8 mouse cellular contexts compared by ENCODE assay signal in the genomic region with DNA sequence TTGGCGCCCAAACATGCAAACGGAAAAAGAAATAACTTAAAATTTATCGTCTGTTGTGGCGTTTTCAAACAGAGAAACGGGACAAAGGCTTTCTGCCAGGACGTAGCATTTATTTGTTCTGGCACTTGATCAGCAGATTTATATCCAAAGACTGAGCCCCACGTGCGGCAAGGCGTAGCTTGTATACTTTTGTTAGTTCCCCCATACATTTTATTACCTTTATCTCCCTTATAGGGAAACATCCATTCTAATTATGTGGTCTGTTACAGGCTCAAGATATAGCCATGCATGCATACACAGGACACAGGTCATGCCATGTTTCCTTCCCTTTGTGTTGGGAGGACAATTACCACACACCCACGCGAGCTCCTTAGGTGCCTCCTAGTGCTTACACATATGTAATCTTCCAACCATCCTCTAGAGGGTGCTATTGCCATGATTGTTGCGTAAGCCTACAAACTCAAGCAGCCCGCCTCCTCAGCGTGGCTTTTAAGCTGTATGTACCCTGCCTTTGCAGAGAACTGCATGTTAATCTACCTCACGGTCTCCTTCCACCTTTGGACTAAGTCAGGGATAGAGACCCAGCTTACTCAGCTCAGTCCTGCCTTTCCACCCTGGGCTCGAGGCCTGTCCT. TPM values are rescaled to one million over a fixed set of nuclear protein-coding genes. Genes with fewer than 3 reads are reported as not detected.
DNase-seq lines count a peak whose midpoint lies in the region; ATAC-seq and TF ChIP-seq lines count a peak whose summit lies in the region.

No protein-coding gene starts in this region.

- DNase-seq in brain, embryonic 14.5 days (ENCODE audit: low read depth), result peak; percentile 93
- peak; percentile 58 for DNase-seq in fibroblast of lung, adult 2 months (ENCODE audit: low read depth)
- peak; percentile 86 for DNase-seq in heart, postnatal 0 days (ENCODE audit: low spot score)
- DNase-seq in kidney, postnatal 4 days, result peak; percentile 54 to 76
- DNase-seq in liver, embryonic 14.5 days (ENCODE audit: low read depth in 3 of 3, low spot score in 3 of 3), result peak; percentile 70 to 75 (median 72)
- DNase-seq in neural tube, embryonic 10.5 days (ENCODE audit: extremely low spot score, low spot score), result peak; percentile 49

- WGBS in heart, postnatal 0 days, result 23% methylated on average over 16 of the region's 16 CpGs
- WGBS in liver, embryonic 14.5 days (ENCODE audit: insufficient replicate concordance), result 28% methylated on average over 16 of the region's 16 CpGs

- no peak for TF ChIP-seq POLR2A in brain, embryonic 14.5 days (IDR thresholded peaks at IDR 0.05; ENCODE audit: borderline replicate concordance, extremely low read depth, insufficient read depth, insufficient read length, poor library complexity, severe bottlenecking)
- TF ChIP-seq POLR2A in testis, adult 2 months (IDR thresholded peaks at IDR 0.05; ENCODE audit: control insufficient read depth, low read depth, low read length), result no peak

- H3K9ac ChIP-seq in heart, postnatal 0 days (replicated peaks; ENCODE audit: low read depth, low read length), result no peak overlapping the region
- 0 out of 2 replicates have a peak overlapping the region, but pooled peaks have one; percentile 7 for H3K9ac ChIP-seq in liver, embryonic 14.5 days (replicated peaks)

- peak; percentile 54 for TF ChIP-seq CTCF in E14TG2a.4 (conservative IDR thresholded peaks at IDR 0.05; ENCODE audit: low read length)
- TF ChIP-seq CTCF in brain, embryonic 14.5 days (IDR thresholded peaks at IDR 0.05; ENCODE audit: borderline replicate concordance, extremely low read depth, insufficient read depth, insufficient read length), result peak; percentile 76; the same call in 1 of the 2 replicates
- TF ChIP-seq CTCF in heart, postnatal 0 days (IDR thresholded peaks at IDR 0.05; ENCODE audit: low read depth), result peak; percentile 87
- TF ChIP-seq CTCF in liver, embryonic 14.5 days (IDR thresholded peaks at IDR 0.05; ENCODE audit: low read depth), result peak; percentile 95
- TF ChIP-seq CTCF in testis, adult 2 months (IDR thresholded peaks at IDR 0.05; ENCODE audit: control insufficient read depth, insufficient read depth, insufficient replicate concordance, low read depth, low read length), result peak; percentile 54; the same call in 1 of the 2 replicates

- no peak overlapping the region for H3K4me3 ChIP-seq in E14TG2a.4 (replicated peaks; ENCODE audit: low read length)
- H3K4me3 ChIP-seq in heart, postnatal 0 days (ENCODE audit: low read depth, low read length), result no peak overlapping the region
- no peak overlapping the region for H3K4me3 ChIP-seq in liver, embryonic 14.5 days (ENCODE audit: insufficient read depth in 1 of 2, low read depth in 2 of 2, low read length in 2 of 2)
- no peak overlapping the region for H3K4me3 ChIP-seq in testis, adult 2 months (ENCODE audit: control insufficient read depth, low read depth, low read length)

- no peak for TF ChIP-seq EP300 in heart, postnatal 0 days (IDR thresholded peaks at IDR 0.05; ENCODE audit: low read depth)
- no peak for TF ChIP-seq EP300 in liver, embryonic 14.5 days (IDR thresholded peaks at IDR 0.05; ENCODE audit: low read depth)

- H3K4me2 ChIP-seq in heart, postnatal 0 days (ENCODE audit: low read depth, low read length), result peak overlapping the region; percentile 32
- peak overlapping the region; percentile 36 for H3K4me2 ChIP-seq in liver, embryonic 14.5 days (ENCODE audit: low read depth)

- H3K4me1 ChIP-seq in E14TG2a.4 (replicated peaks; ENCODE audit: low read depth, low read length), result peaks cover 10% of the 10 kb centered on the region
- no peaks in the 10 kb centered on the region for H3K4me1 ChIP-seq in heart, postnatal 0 days (ENCODE audit: control insufficient read depth, insufficient read depth)
- peaks cover 21 to 31% of the 10 kb centered on the region in 2 experiments for H3K4me1 ChIP-seq in liver, embryonic 14.5 days (replicated peaks; ENCODE audit: control insufficient read depth in 2 of 2, insufficient read depth in 2 of 2, low read length in 1 of 2)
- H3K4me1 ChIP-seq in testis, adult 2 months (ENCODE audit: control insufficient read depth, insufficient read depth, low read length), result no peaks in the 10 kb centered on the region; the same call in 1 of the 2 replicates

- ATAC-seq in heart, postnatal 0 days (ENCODE audit: insufficient read depth, low read depth), result peak; percentile 75
- ATAC-seq in liver, embryonic 14.5 days (ENCODE audit: insufficient read depth), result peak; percentile 13; the same call in 1 of the 2 replicates

- no peaks in the 10 kb centered on the region for H3K27me3 ChIP-seq in E14TG2a.4 (ENCODE audit: insufficient read depth, low read length)
- H3K27me3 ChIP-seq in heart, postnatal 0 days (ENCODE audit: control insufficient read depth, insufficient read depth, low read length), result no peaks in the 10 kb centered on the region
- no peaks in the 10 kb centered on the region for H3K27me3 ChIP-seq in liver, embryonic 14.5 days (ENCODE audit: control insufficient read depth, insufficient read depth, low read length)
- H3K27me3 ChIP-seq in testis, adult 2 months (ENCODE audit: control insufficient read depth, insufficient read depth, low read length), result no peaks in the 10 kb centered on the region

- no peak overlapping the region for H3K27ac ChIP-seq in heart, postnatal 0 days (ENCODE audit: low read depth)
- no peak overlapping the region for H3K27ac ChIP-seq in liver, embryonic 14.5 days
- H3K27ac ChIP-seq in testis, adult 2 months (ENCODE audit: control insufficient read depth, insufficient read depth, low read depth, low read length), result no peak overlapping the region

- no peaks in the 10 kb centered on the region for H3K9me3 ChIP-seq in E14TG2a.4 (ENCODE audit: low read length)
- no peaks in the 10 kb centered on the region for H3K9me3 ChIP-seq in heart, postnatal 0 days (replicated peaks; ENCODE audit: control insufficient read depth, low read length)
- H3K9me3 ChIP-seq in liver, embryonic 14.5 days (ENCODE audit: control insufficient read depth, low read length), result no peaks in the 10 kb centered on the region

- H3K36me3 ChIP-seq in E14TG2a.4 (ENCODE audit: insufficient read depth, low read length), result no peaks in the 10 kb centered on the region
- H3K36me3 ChIP-seq in heart, postnatal 0 days (replicated peaks; ENCODE audit: control insufficient read depth, insufficient read depth, low read length), result no peaks in the 10 kb centered on the region
- H3K36me3 ChIP-seq in liver, embryonic 14.5 days (replicated peaks; ENCODE audit: control insufficient read depth, insufficient read depth, low read depth), result no peaks in the 10 kb centered on the region
- no peaks in the 10 kb centered on the region for H3K36me3 ChIP-seq in testis, adult 2 months (ENCODE audit: control insufficient read depth, insufficient read depth, low read length)

RNA-seq across cellular contexts. Expression of a gene that starts 12.4 kb away (rescaled TPM):
- polyA plus RNA-seq in brain, embryonic 14.5 days (2012; rRNA removed), result 0.53 and 0.62 TPM in 2 replicates
- 2.2 and 3.2 TPM in 2 replicates for total RNA-seq in heart, postnatal 0 days (2014; rRNA removed; ENCODE audit: low replicate concordance)
- polyA plus RNA-seq in heart, postnatal 0 days (2015; fragmentation: Nextera tagmentation; extraction: Ambion mirVana), result 0.70 and 0.75 TPM in 2 replicates
- polyA plus RNA-seq in liver, embryonic 14.5 days (2012; rRNA removed), result 18.7 and 21.5 TPM in 2 replicates
- 51.0 and 51.5 TPM in 2 replicates for polyA plus RNA-seq in liver, embryonic 14.5 days (2014; fragmentation: Nextera tagmentation; extraction: Ambion mirVana)
- 0.22 and 0.36 TPM in 2 replicates for polyA plus RNA-seq in testis, adult 2 months (2012; rRNA removed)

RNA-seq across cellular contexts. Expression of a gene that starts 57.6 kb away (rescaled TPM):
- polyA plus RNA-seq in brain, embryonic 14.5 days (2012; rRNA removed), result 48.4 and 50.7 TPM in 2 replicates
- total RNA-seq in heart, postnatal 0 days (2014; rRNA removed; ENCODE audit: low replicate concordance), result 37.7 and 53.4 TPM in 2 replicates
- polyA plus RNA-seq in heart, postnatal 0 days (2015; fragmentation: Nextera tagmentation; extraction: Ambion mirVana), result 101 and 103 TPM in 2 replicates
- polyA plus RNA-seq in liver, embryonic 14.5 days (2012; rRNA removed), result 16.5 and 49.6 TPM in 2 replicates
- 184 and 198 TPM in 2 replicates for polyA plus RNA-seq in liver, embryonic 14.5 days (2014; fragmentation: Nextera tagmentation; extraction: Ambion mirVana)
- 29.3 and 45.0 TPM in 2 replicates for polyA plus RNA-seq in testis, adult 2 months (2012; rRNA removed)

RNA-seq across cellular contexts. Expression of a gene that starts 57.8 kb away (rescaled TPM):
- 75.5 and 78.7 TPM in 2 replicates for polyA plus RNA-seq in brain, embryonic 14.5 days (2012; rRNA removed)
- 41.0 and 42.9 TPM in 2 replicates for total RNA-seq in heart, postnatal 0 days (2014; rRNA removed; ENCODE audit: low replicate concordance)
- polyA plus RNA-seq in heart, postnatal 0 days (2015; fragmentation: Nextera tagmentation; extraction: Ambion mirVana), result 109 and 127 TPM in 2 replicates
- 9.7 and 15.2 TPM in 2 replicates for polyA plus RNA-seq in liver, embryonic 14.5 days (2012; rRNA removed)
- 29.6 and 34.4 TPM in 2 replicates for polyA plus RNA-seq in liver, embryonic 14.5 days (2014; fragmentation: Nextera tagmentation; extraction: Ambion mirVana)
- polyA plus RNA-seq in testis, adult 2 months (2012; rRNA removed), result 31.8 and 38.5 TPM in 2 replicates

Comparison
In these comparisons a context has a peak if more than half of its experiments do, and no peak if none do; other contexts are left out.
1. RNA of a gene that starts 12.4 kb away (polyA plus RNA-seq): 18.7 to 51.5 TPM in liver, embryonic 14.5 days; 0.70 to 0.75 TPM in heart, postnatal 0 days, 0.53 to 0.62 TPM in brain, embryonic 14.5 days and 0.22 to 0.36 TPM in testis, adult 2 months; every median in the first group is over 10 times any median in the second.
2. Peak in every context shown above with its lines, with median percentiles within 50 percentile points of each other: CTCF ChIP-seq and DNase-seq.